Mouse (Mus musculus) forebrain, postnatal 0 days (tissue): ENCODE data around the gene Gpkow. TPM values are rescaled to one million over a fixed set of nuclear protein-coding genes. Genes with fewer than 3 reads are reported as not detected.
"Not testable (repeated sequence)": the region's sequence is repeated elsewhere in the genome, so short reads cannot be mapped to it uniquely, and the experiment has no call there.

Experiments
- ATAC-seq: fragments of 200-750 bp; cut with Nextera tagmentation; 2 replicates; pipeline ENCODE4 v1.8.0; 2017; ENCODE audit warnings: mild to moderate bottlenecking, moderate library complexity
- DNase-seq: peaks from one replicate; pipeline ENCODE4 v3.0.0-alpha.2; 2015
- H3K27ac ChIP-seq: fragments of 300-500 bp; sonication (generic); 2 replicates; pipeline ENCODE4 v1.5.1; 2014; ENCODE audit warnings: low read depth, mild to moderate bottlenecking, antibody characterized with exemption, low read length, moderate library complexity, mixed read lengths
- H3K27me3 ChIP-seq: fragments of 300-500 bp; sonication (generic); 2 replicates; pipeline ENCODE4 v1.6.1; 2014; ENCODE audit warnings: mild to moderate bottlenecking, low read length, mixed read lengths; ENCODE audit not compliant: insufficient read depth
- H3K36me3 ChIP-seq: fragments of 300-500 bp; sonication (generic); 2 replicates; pipeline ENCODE4 v1.6.1; 2014; ENCODE audit warnings: mild to moderate bottlenecking, moderate library complexity; ENCODE audit not compliant: insufficient read depth
- H3K4me1 ChIP-seq: fragments of 300-500 bp; sonication (generic); 2 replicates; pipeline ENCODE4 v1.6.1; 2014; ENCODE audit warnings: antibody characterized with exemption; ENCODE audit not compliant: insufficient read depth
- H3K4me2 ChIP-seq: fragments of 300-500 bp; sonication (generic); 2 replicates; pipeline ENCODE4 v1.6.1; 2014; ENCODE audit warnings: low read depth, mild to moderate bottlenecking, moderate library complexity
- H3K4me3 ChIP-seq: fragments of 300-500 bp; sonication (generic); 2 replicates; pipeline ENCODE4 v1.5.1; 2014; ENCODE audit warnings: low read depth, low read length, mixed read lengths
- H3K9ac ChIP-seq: fragments of 300-500 bp; sonication (generic); 2 replicates; pipeline ENCODE4 v1.6.1; 2014; ENCODE audit warnings: mild to moderate bottlenecking
- H3K9me3 ChIP-seq: fragments of 300-500 bp; sonication (generic); 2 replicates; pipeline ENCODE4 v1.6.1; 2016; ENCODE audit warnings: low read length
- CTCF ChIP-seq: sonication (generic); IDR thresholded peaks from 2 replicates; pipeline ENCODE4 v1.5.1; 2016; ENCODE audit warnings: antibody characterized with exemption, control low read depth, low read depth
- WGBS: fragments of 180-500 bp; shearing (Covaris S2); extraction: QIAGEN DNeasy Blood & Tissue Kit; methylation state at CpG from one replicate; pipeline ENCODE4 v1.1.7; 2014; 5-methylcytosine and 5-hydroxymethylcytosine counted together
- polyA plus RNA-seq: library from polyadenylated mRNA; unstranded; fragments of >200 nt; fragmentation: Nextera tagmentation; extraction: Ambion mirVana; gene quantifications from 2 replicates; pipeline ENCODE4 v1.2.1, GENCODE M21; 2015
- total RNA-seq: library from RNA; depleted of rRNA; stranded (reverse); fragments of >200 nt; gene quantifications from 2 replicates; pipeline ENCODE4 v1.2.3, GENCODE M21; 2014

Gene Gpkow
- total and polyA plus RNA-seq, 2 experiments from 2014 or later, result 21.0 to 41.2 TPM

GRCm38 (mm10) chrX:7690486-7690885 lies 6.4 kb upstream of the Gpkow start:
- Histone ChIP-seq H3K9ac (no peak overlapping the region), H3K27ac (no peak overlapping the region), H3K9me3 (no peaks in the 10 kb centered on the region), H3K4me1 (no peaks in the 10 kb centered on the region), H3K27me3 (no peaks in the 10 kb centered on the region), H3K4me3 (no peak overlapping the region), H3K36me3 (no peaks in the 10 kb centered on the region), H3K4me2 (no peak overlapping the region)
- TF ChIP-seq CTCF, result no peak
- ATAC-seq (no peak), DNase-seq (no peak)
- 75% methylated on average over 3 of the region's 3 CpGs for WGBS

GRCm38 (mm10) chrX:7692862-7693261 lies 4.1 kb upstream of the Gpkow start:
- Histone ChIP-seq H3K36me3 (no peaks in the 10 kb centered on the region), H3K4me3 (no peak overlapping the region), H3K4me2 (no peak overlapping the region), H3K27me3 (no peaks in the 10 kb centered on the region), H3K9me3 (no peaks in the 10 kb centered on the region), H3K4me1 (no peaks in the 10 kb centered on the region), H3K27ac (no peak overlapping the region), H3K9ac (no peak overlapping the region)
- WGBS, result 45% methylated on average over 4 of the region's 4 CpGs
- DNase-seq (no peak), ATAC-seq (no peak)
- peak; percentile 44; the same call in 1 of the 2 replicates for TF ChIP-seq CTCF

GRCm38 (mm10) chrX:7696520-7696919 lies 411 bp upstream of the Gpkow start:
- ATAC-seq (peak; percentile 34), DNase-seq (no peak)
- H3K27me3 ChIP-seq, result no peaks in the 10 kb centered on the region
- H3K4me3 ChIP-seq, result no peak overlapping the region
- H3K27ac ChIP-seq, result no peak overlapping the region
- H3K9ac ChIP-seq, result no peak overlapping the region
- no peaks in the 10 kb centered on the region for H3K36me3 ChIP-seq
- 41% methylated on average over 6 of the region's 6 CpGs for WGBS
- H3K9me3 ChIP-seq, result no peaks in the 10 kb centered on the region
- no peak for TF ChIP-seq CTCF
- H3K4me1 ChIP-seq, result no peaks in the 10 kb centered on the region
- H3K4me2 ChIP-seq, result peak overlapping the region; percentile 31; the same call in 1 of the 2 replicates

DNA sequence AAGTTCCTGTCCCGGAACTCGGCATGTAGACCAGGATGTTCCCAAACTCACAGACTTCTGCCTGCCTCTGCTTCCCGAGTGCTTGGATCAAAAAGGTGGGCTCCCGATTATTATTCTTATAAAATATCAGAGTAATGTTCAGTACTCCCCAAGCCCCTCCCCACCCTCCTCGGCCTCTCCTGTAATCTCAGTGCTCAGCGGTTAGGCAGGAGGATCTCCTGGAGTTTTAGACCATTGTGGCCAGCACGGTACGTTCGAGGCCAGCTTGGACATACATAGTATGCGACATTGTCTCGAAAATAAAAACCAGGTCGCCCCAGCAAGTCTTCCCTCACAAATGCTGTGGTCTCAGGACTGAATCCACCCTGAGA lies 16.8 kb downstream of the Gpkow start:
- Histone ChIP-seq H3K4me3 (peak overlapping the region; percentile 27), H3K4me2 (peak overlapping the region; percentile 44), H3K9ac (peak overlapping the region; percentile 18; the same call in 1 of the 2 replicates)
- 34% methylated on average over 4 of the region's 12 CpGs for WGBS
- not testable (repeated sequence) for H3K27me3 ChIP-seq, H3K4me1 ChIP-seq, DNase-seq, H3K9me3 ChIP-seq, H3K36me3 ChIP-seq, H3K27ac ChIP-seq
- peak; percentile 11; the same call in 1 of the 2 replicates for ATAC-seq

GRCm38 (mm10) chrX:7714135-7714899 lies 17.4 kb downstream of the Gpkow start, which contains the start of gene Wdr45:
TSS of gene Wdr45 (plus strand) at chrX:7714333.
- not testable (repeated sequence) for H3K4me1 ChIP-seq, H3K36me3 ChIP-seq, H3K27me3 ChIP-seq, H3K27ac ChIP-seq, H3K9me3 ChIP-seq
- Histone ChIP-seq H3K4me2 (peak within 1 kb of the TSS; percentile 44), H3K9ac (peak within 1 kb of the TSS; percentile 18; the same call in 1 of the 2 replicates), H3K4me3 (peak within 1 kb of the TSS; percentile 27)
- ATAC-seq (peak; percentile 98), DNase-seq (peak; percentile 95)
- WGBS, result 24% methylated on average over 37 of the region's 60 CpGs

DNA sequence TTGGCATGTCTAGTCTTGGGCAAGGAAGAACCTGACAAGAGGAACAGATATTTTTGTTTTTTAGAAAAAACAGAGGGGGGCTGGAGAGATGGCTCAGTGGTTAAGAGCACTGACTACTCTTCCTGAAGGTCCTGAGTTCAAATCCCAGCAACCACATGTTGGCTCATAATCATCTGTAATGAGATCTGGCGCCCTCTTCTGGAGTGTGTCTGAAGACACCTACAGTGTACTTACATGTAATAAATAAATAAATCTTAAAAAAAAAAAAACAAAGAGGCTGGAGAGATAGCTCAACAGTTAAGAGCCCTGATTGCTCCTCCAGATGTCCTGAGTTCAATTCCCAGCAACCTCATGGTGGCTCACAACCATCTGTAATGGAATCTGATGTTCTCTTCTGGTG lies 19.1 kb downstream of the Gpkow start:
- not testable (repeated sequence) for H3K36me3 ChIP-seq, ATAC-seq, H3K9ac ChIP-seq, H3K4me2 ChIP-seq, H3K9me3 ChIP-seq, H3K4me3 ChIP-seq, DNase-seq, H3K27me3 ChIP-seq, H3K27ac ChIP-seq, H3K4me1 ChIP-seq
- WGBS, result 52% methylated on average over 1 of the region's 1 CpGs

GRCm38 (mm10) chrX:7721514-7722281 lies 24.8 kb downstream of the Gpkow start, which contains the start of gene Gm45208:
TSS of gene Gm45208 (plus strand) at chrX:7722245.
- H3K27ac ChIP-seq, result peak within 1 kb of the TSS; percentile 85
- peak within 1 kb of the TSS; percentile 56 for H3K4me2 ChIP-seq
- TF ChIP-seq CTCF, result no peak
- ATAC-seq, result peak; percentile 95
- no peaks in the 10 kb centered on the region for H3K36me3 ChIP-seq
- H3K4me3 ChIP-seq, result peak within 1 kb of the TSS; percentile 46
- WGBS, result 29% methylated on average over 22 of the region's 22 CpGs
- DNase-seq, result peak; percentile 86
- H3K4me1 ChIP-seq, result no peaks in the 10 kb centered on the region
- peak within 1 kb of the TSS; percentile 62 for H3K9ac ChIP-seq
- H3K9me3 ChIP-seq, result no peaks in the 10 kb centered on the region
- H3K27me3 ChIP-seq, result no peaks in the 10 kb centered on the region
